Mouse (Mus musculus) lung, postnatal 14 days (tissue): ENCODE data around the gene Emilin1.
A peak's percentile ranks its signal among the peaks of the same experiment; 100 is the strongest.

Experiments used
- DNase-seq: peaks from one replicate; pipeline ENCODE4 v3.0.0; 2021

Gene Emilin1

DNA sequence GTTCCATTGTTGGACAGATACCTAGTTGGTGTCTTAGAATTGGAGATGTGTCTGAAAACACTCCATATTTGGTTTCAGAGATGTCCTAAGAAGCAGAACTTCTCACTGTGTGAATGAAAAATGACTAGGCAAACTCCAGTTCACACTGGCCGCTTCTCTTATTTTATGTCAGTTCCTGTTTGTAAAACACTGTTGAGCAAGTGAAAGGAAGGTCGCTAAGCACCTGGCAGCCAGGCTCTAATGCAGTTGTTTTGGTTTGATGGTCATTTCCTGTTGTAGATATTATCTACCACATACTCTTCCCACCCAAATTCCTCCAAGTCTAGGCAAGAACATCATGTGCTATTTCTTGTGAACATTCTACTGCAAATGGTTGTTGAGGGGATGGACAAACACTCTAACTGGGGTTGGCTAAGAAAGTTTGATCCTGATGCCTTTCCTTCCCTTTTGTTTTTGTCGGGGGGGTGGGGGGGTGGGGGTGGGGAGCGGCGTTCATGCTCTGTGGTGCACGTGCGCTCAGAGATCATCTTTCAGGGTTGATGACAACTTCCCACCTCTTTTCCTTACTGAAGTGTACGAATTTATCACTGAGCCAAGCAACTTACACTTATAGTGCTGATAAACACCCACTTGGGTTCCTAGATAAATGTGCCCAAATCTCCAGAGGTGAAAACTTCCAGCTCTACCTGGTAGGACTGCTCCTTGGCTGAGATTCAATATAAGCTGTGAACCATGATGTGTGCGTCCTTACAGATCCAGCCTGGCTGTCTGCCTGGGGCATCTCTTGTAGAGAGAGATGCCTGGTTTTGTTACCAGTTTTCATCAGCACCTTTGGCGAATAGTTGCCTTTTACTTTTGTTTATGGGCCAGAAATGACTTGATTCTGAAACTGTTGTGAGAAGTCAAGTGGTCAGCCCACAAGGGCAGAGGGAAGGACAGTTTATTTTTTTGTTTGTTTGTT lies 48.6 kb downstream of the Emilin1 start:
- peak; percentile 18 for DNase-seq

DNA sequence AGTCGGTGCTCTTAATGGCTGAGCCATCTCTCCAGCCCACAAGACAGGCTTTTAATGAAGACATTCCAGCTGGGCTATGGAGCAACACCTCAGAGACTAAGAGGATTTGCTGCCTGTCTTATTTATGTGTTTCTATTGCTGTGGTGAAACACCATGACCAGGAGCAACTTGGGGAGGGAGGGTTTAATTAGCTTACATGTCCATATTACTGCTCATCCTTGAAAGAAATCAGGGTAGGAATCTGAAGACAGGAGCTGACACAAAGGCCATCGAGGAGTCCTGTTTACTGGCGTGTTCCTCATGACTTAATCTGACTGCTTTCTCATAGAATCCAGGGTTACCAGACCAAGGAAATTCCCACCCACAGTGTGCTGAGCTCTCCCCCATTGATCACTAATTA lies 50.7 kb downstream of the Emilin1 start:
- DNase-seq, result no peak

DNA sequence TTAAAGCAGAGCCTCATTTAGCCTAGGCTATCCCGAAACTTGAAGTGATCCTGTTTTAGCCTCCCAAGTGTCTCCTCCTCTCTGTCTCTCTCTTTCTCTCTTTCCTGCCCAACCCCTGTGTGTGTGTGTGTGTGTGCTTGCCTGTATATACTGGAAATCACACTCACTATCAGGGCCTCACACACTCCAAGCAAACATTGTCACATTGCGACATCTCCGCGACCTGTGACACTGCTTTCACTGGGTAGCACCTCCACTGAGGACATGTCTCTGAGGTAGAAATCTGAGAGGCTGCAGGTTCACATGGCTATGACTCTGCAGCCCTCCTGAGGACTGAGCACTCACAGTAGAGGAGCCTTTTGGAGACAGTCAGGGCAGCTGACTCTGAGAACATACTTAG lies 53.0 kb downstream of the Emilin1 start:
- no peak for DNase-seq

DNA sequence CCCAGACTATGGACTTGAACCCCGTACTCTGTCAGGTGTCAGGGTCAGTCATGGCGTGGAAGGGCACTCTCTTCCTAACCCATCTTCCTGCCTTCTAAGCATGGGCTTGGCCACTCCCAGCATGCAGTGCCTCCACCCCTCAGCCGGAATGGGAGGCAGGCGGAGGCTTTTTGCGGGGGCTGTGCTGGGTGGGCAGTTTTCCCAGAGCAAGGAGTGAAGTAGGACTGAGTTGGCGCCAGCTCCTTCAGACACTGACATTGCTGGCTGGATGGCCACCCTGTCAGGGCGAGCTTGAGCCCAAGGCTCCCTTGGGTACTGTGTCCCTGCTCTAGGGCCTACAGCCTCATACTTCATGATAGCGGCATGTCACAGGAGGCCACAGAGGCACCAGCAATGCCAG lies 55.2 kb downstream of the Emilin1 start, which contains the start of gene Tcf23:
TSS of gene Tcf23 (plus strand) at position 247 of the 400 bp plus-strand sequence.
- peak; percentile 41 for DNase-seq

DNA sequence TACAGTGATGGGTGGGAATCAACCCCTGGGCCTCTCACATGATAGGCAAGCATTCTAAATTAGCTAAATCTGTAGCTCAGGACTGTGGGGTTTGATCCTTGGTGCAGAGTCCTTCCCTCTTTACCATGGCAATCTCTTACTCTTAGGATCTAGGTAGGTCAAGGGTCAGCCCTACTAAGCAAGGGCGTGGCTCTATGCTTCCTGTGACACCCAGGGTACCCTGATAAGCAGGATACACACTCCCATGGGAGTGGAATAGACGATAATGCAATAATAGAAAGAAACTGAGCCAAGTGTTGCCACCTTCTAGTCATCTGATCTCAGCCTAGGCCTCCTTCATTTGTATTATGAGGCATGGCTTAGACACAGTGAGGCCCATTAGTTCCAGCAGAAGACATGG lies 56.2 kb downstream of the Emilin1 start:
- DNase-seq, result no peak
